Comparison of ENCODE assay signal across 8 mouse cellular contexts in the genomic region with DNA sequence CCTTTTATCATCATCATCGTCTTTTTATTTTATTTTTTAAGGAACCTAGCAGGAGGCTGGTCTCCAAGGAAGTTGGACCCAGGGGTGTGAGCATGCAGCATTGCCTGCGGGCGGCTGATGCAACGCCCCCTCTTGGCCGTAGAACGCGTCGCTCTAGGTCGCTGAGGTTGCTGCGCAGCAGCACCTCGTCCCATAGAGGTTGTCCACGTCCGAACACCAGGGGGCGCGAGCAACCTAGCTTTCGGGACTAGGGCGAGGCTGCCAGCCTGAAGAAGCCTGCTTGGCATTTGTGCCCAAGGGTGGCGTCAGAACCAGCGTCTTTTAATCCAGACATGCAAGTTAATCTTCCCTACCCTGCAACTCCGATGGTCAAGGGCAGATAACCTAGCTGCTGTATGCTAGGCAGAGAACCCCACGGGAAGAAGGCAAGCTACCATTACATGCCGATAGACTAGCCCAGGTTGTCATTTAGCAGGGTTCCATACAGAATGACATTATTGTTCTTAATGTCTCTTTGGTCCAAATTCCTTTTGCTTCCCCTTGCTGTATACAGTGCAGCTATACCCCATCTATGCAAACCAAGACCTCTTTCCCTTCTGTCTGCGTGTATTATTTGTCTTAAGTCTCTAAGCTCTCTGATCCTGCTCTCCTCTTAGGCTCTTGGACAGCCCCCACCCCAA. TPM values are rescaled to one million over a fixed set of nuclear protein-coding genes. Genes with fewer than 3 reads are reported as not detected.
DNase-seq lines count a peak whose midpoint lies in the region; ATAC-seq and TF ChIP-seq lines count a peak whose summit lies in the region.

No protein-coding gene starts in this region.

- no peaks in the 10 kb centered on the region for H3K79me2 ChIP-seq in heart, adult 2 months (replicated peaks; ENCODE audit: control insufficient read depth, insufficient read depth, low read length)

- H3K4me2 ChIP-seq in embryonic facial prominence, embryonic 14.5 days (ENCODE audit: low read depth, low read length), result peak overlapping the region; percentile 38
- H3K4me2 ChIP-seq in limb, embryonic 11.5 days (ENCODE audit: low read depth, severe bottlenecking), result no peak overlapping the region
- peak overlapping the region; percentile 33 for H3K4me2 ChIP-seq in midbrain, embryonic 14.5 days (ENCODE audit: low read length)

- H3K9me3 ChIP-seq in embryonic facial prominence, embryonic 14.5 days (ENCODE audit: control insufficient read depth, low read length), result no peaks in the 10 kb centered on the region
- H3K9me3 ChIP-seq in limb, embryonic 11.5 days (ENCODE audit: control insufficient read depth, low read length), result no peaks in the 10 kb centered on the region
- no peaks in the 10 kb centered on the region for H3K9me3 ChIP-seq in midbrain, embryonic 14.5 days (ENCODE audit: control insufficient read depth, low read length)

- TF ChIP-seq POLR2A in heart, adult 2 months (IDR thresholded peaks at IDR 0.05; ENCODE audit: insufficient read depth, low read depth, low read length), result no peak
- TF ChIP-seq POLR2A in kidney, adult 2 months (IDR thresholded peaks at IDR 0.05; ENCODE audit: low read depth, low read length), result no peak

- WGBS in embryonic facial prominence, embryonic 14.5 days, result 12% methylated on average over 23 of the region's 23 CpGs
- 8% methylated on average over 23 of the region's 23 CpGs for WGBS in heart, adult 2 months
- 11% methylated on average over 23 of the region's 23 CpGs for WGBS in kidney, adult 2 months
- WGBS in limb, embryonic 11.5 days, result 14% methylated on average over 23 of the region's 23 CpGs
- WGBS in midbrain, embryonic 14.5 days, result 11% methylated on average over 23 of the region's 23 CpGs

- no peak; the same call in 1 of the 2 replicates for TF ChIP-seq CTCF in heart, adult 2 months (IDR thresholded peaks at IDR 0.05)
- peak; percentile 92 for TF ChIP-seq CTCF in kidney, adult 2 months (conservative IDR thresholded peaks at IDR 0.05; ENCODE audit: insufficient read depth, insufficient read length, low read depth, low read length)

- H3K36me3 ChIP-seq in embryonic facial prominence, embryonic 14.5 days (ENCODE audit: control insufficient read depth, insufficient read depth, low read length), result no peaks in the 10 kb centered on the region
- no peaks in the 10 kb centered on the region for H3K36me3 ChIP-seq in heart, adult 2 months (ENCODE audit: control insufficient read depth, insufficient read depth, low read length)
- no peaks in the 10 kb centered on the region for H3K36me3 ChIP-seq in kidney, adult 2 months (ENCODE audit: control insufficient read depth, insufficient read depth, low read length)
- H3K36me3 ChIP-seq in limb, embryonic 11.5 days (ENCODE audit: control insufficient read depth, insufficient read depth, low read length), result no peaks in the 10 kb centered on the region
- no peaks in the 10 kb centered on the region for H3K36me3 ChIP-seq in midbrain, embryonic 14.5 days (ENCODE audit: control insufficient read depth, insufficient read depth, low read length)

- intact Hi-C loops in heart, adult 2 months (cut with DNase I), result loop anchor here (1.0 to 5.0 kb wide), 2 partner anchors 65 to 281 kb away; no protein-coding TSS in a partner anchor

- no peak overlapping the region for H3K27ac ChIP-seq in embryonic facial prominence, embryonic 14.5 days (replicated peaks; ENCODE audit: low read depth, low read length)
- peak overlapping the region; percentile 70 for H3K27ac ChIP-seq in heart, adult 2 months
- no peak overlapping the region for H3K27ac ChIP-seq in kidney, adult 2 months (ENCODE audit: insufficient read depth, low read depth, low read length)
- H3K27ac ChIP-seq in limb, embryonic 11.5 days (replicated peaks; ENCODE audit: low read depth, low read length), result no peak overlapping the region
- H3K27ac ChIP-seq in midbrain, embryonic 14.5 days (replicated peaks; ENCODE audit: low read depth, low read length), result no peak overlapping the region

- H3K4me3 ChIP-seq in embryonic facial prominence, embryonic 14.5 days (ENCODE audit: low read depth, low read length), result no peak overlapping the region
- peak overlapping the region; percentile 1; the same call in 1 of the 2 replicates for H3K4me3 ChIP-seq in heart, adult 2 months
- H3K4me3 ChIP-seq in kidney, adult 2 months (ENCODE audit: insufficient read depth, low read depth, low read length), result no peak overlapping the region
- no peak overlapping the region for H3K4me3 ChIP-seq in limb, embryonic 11.5 days (ENCODE audit: low read depth, low read length)
- H3K4me3 ChIP-seq in midbrain, embryonic 14.5 days (replicated peaks; ENCODE audit: low read depth, low read length), result no peak overlapping the region

- peak; percentile 95 for DNase-seq in 416B (ENCODE audit: low read depth)
- DNase-seq in adrenal gland, postnatal 4 days (ENCODE audit: low spot score in 2 of 2), result peak; percentile 77 to 83
- peak; percentile 92 for DNase-seq in embryonic facial prominence, embryonic 14.5 days (ENCODE audit: low spot score)
- DNase-seq in heart, adult 2 months, result peak; percentile 89 to 93
- peak; percentile 89 for DNase-seq in kidney, adult 2 months
- peak; percentile 92 for DNase-seq in limb, embryonic 11.5 days (ENCODE audit: low spot score)
- DNase-seq in midbrain, embryonic 14.5 days, result peak; percentile 95
- peak; percentile 54 for DNase-seq in spleen, adult 12 weeks (ENCODE audit: low spot score)

- no peaks in the 10 kb centered on the region for H3K27me3 ChIP-seq in embryonic facial prominence, embryonic 14.5 days (replicated peaks; ENCODE audit: control insufficient read depth, insufficient read depth, low read length)
- H3K27me3 ChIP-seq in heart, adult 2 months (ENCODE audit: control insufficient read depth, insufficient read depth, low read length), result no peaks in the 10 kb centered on the region
- no peaks in the 10 kb centered on the region for H3K27me3 ChIP-seq in kidney, adult 2 months (replicated peaks; ENCODE audit: control insufficient read depth, insufficient read depth, low read length)
- no peaks in the 10 kb centered on the region for H3K27me3 ChIP-seq in limb, embryonic 11.5 days (ENCODE audit: control insufficient read depth, insufficient read depth, low read length)
- H3K27me3 ChIP-seq in midbrain, embryonic 14.5 days (ENCODE audit: control insufficient read depth, insufficient read depth, low read length), result no peaks in the 10 kb centered on the region

- peak; percentile 84 for ATAC-seq in embryonic facial prominence, embryonic 14.5 days (ENCODE audit: low read depth)
- peak; percentile 75 for ATAC-seq in limb, embryonic 11.5 days (ENCODE audit: insufficient number of reproducible peaks, low FRiP score, low TSS enrichment, low read depth)
- ATAC-seq in midbrain, embryonic 14.5 days (ENCODE audit: low FRiP score, low TSS enrichment), result peak; percentile 80; the same call in 1 of the 2 replicates

- peak; percentile 89; the same call in 1 of the 2 replicates for TF ChIP-seq EP300 in heart, adult 2 months (IDR thresholded peaks at IDR 0.05; ENCODE audit: insufficient read depth, low read depth, low read length)

- no peak overlapping the region for H3K9ac ChIP-seq in embryonic facial prominence, embryonic 14.5 days (ENCODE audit: low read depth, low read length)
- peak overlapping the region; percentile 41 for H3K9ac ChIP-seq in heart, adult 2 months (ENCODE audit: low read depth, low read length)
- H3K9ac ChIP-seq in limb, embryonic 11.5 days (ENCODE audit: low read length), result no peak overlapping the region
- no peak overlapping the region for H3K9ac ChIP-seq in midbrain, embryonic 14.5 days (replicated peaks; ENCODE audit: low read length)

- H3K4me1 ChIP-seq in embryonic facial prominence, embryonic 14.5 days (ENCODE audit: control insufficient read depth, insufficient read depth, low read length), result peaks cover 6% of the 10 kb centered on the region; the same call in 1 of the 2 replicates
- H3K4me1 ChIP-seq in heart, adult 2 months (ENCODE audit: control insufficient read depth, insufficient read depth, low read length), result peaks cover 9% of the 10 kb centered on the region
- no peaks in the 10 kb centered on the region for H3K4me1 ChIP-seq in kidney, adult 2 months (ENCODE audit: control insufficient read depth, insufficient read depth, low read length)
- H3K4me1 ChIP-seq in limb, embryonic 11.5 days (ENCODE audit: control insufficient read depth, insufficient read depth, low read length), result peaks cover 7% of the 10 kb centered on the region
- H3K4me1 ChIP-seq in midbrain, embryonic 14.5 days (ENCODE audit: control insufficient read depth, insufficient read depth, low read length), result peaks cover 8% of the 10 kb centered on the region

RNA-seq across cellular contexts. Expression of a gene that starts 31.1 kb away (rescaled TPM):
- 10 to 100 TPM; 11.4 to 12.6 TPM for total RNA-seq in adrenal gland, postnatal 4 days (2021)
- 1.3 and 1.4 TPM in 2 replicates for polyA plus RNA-seq in embryonic facial prominence, embryonic 14.5 days (2014; fragmentation: Nextera tagmentation; extraction: Ambion mirVana)
- under 1 TPM; 0.76 to 0.77 TPM for total RNA-seq in heart, adult 2 months (2021)
- 0.51 and 0.94 TPM in 2 replicates for polyA plus RNA-seq in heart, adult 2 months (2012; rRNA removed)
- 0.97 and 1.2 TPM in 2 replicates for polyA plus RNA-seq in kidney, adult 2 months (2012; rRNA removed)
- 0.43 and 0.72 TPM in 2 replicates for polyA plus RNA-seq in limb, embryonic 11.5 days (2014; fragmentation: Nextera tagmentation; extraction: Ambion mirVana)
- polyA plus RNA-seq in midbrain, embryonic 14.5 days (2014; fragmentation: Nextera tagmentation; extraction: Ambion mirVana), result 0.65 and 0.93 TPM in 2 replicates
